Mouse (Mus musculus) intestine, postnatal 0 days (tissue): ENCODE measurements around the gene Ccz1. TPM values are rescaled to one million over a fixed set of nuclear protein-coding genes. Genes with fewer than 3 reads are reported as not detected.
A peak's percentile ranks its signal among the peaks of the same experiment; 100 is the strongest.

Experiments used
- ATAC-seq: fragments of 200-750 bp; cut with Nextera tagmentation; 2 replicates; pipeline ENCODE4 v1.8.0; 2017; ENCODE audit warnings: mild to moderate bottlenecking, moderate TSS enrichment, moderate library complexity
- H3K27ac ChIP-seq: fragments of 300-500 bp; sonication (generic); 2 replicates; pipeline ENCODE4 v1.5.1; 2014; ENCODE audit warnings: mild to moderate bottlenecking, low read depth, low read length, moderate library complexity
- H3K27me3 ChIP-seq: fragments of 300-500 bp; sonication (generic); replicated peaks from 2 replicates; pipeline ENCODE4 v1.6.1; 2014; ENCODE audit warnings: low read length, mixed read lengths; ENCODE audit not compliant: control insufficient read depth, insufficient read depth
- H3K36me3 ChIP-seq: fragments of 300-500 bp; sonication (generic); 2 replicates; pipeline ENCODE4 v1.6.1; 2014; ENCODE audit warnings: mild to moderate bottlenecking, moderate library complexity; ENCODE audit not compliant: control insufficient read depth, insufficient read depth
- H3K4me1 ChIP-seq: fragments of 300-500 bp; sonication (generic); replicated peaks from 2 replicates; pipeline ENCODE4 v1.6.1; 2014; ENCODE audit warnings: antibody characterized with exemption, low read length, mixed read lengths; ENCODE audit not compliant: control insufficient read depth, insufficient read depth
- H3K4me2 ChIP-seq: fragments of 300-500 bp; sonication (generic); replicated peaks from 2 replicates; pipeline ENCODE4 v1.6.1; 2014; ENCODE audit warnings: low read depth, mild to moderate bottlenecking, moderate library complexity
- H3K4me3 ChIP-seq: fragments of 300-500 bp; sonication (generic); 2 replicates; pipeline ENCODE4 v1.5.1; 2014; ENCODE audit warnings: low read depth, low read length
- H3K9ac ChIP-seq: fragments of 300-500 bp; sonication (generic); 2 replicates; pipeline ENCODE4 v1.6.1; 2014; ENCODE audit warnings: mild to moderate bottlenecking, low read depth, low read length
- H3K9me3 ChIP-seq: fragments of 300-500 bp; sonication (generic); 2 replicates; pipeline ENCODE4 v1.6.1; 2016; ENCODE audit warnings: mixed run types; ENCODE audit not compliant: control insufficient read depth
- CTCF ChIP-seq: sonication (generic); IDR thresholded peaks from 2 replicates; pipeline ENCODE4 v1.5.1; 2016; ENCODE audit warnings: low read depth, mild to moderate bottlenecking, control low read depth, antibody characterized with exemption, moderate library complexity
- WGBS: fragments of 180-500 bp; shearing (Covaris S2); extraction: QIAGEN DNeasy Blood & Tissue Kit; methylation state at CpG from one replicate; pipeline ENCODE4 v1.1.7; 2014; 5-methylcytosine and 5-hydroxymethylcytosine counted together
- polyA plus RNA-seq: library from polyadenylated mRNA; unstranded; fragments of >200 nt; fragmentation: Nextera tagmentation; extraction: Ambion mirVana; gene quantifications from 2 replicates; pipeline ENCODE4 v1.2.1, GENCODE M21; 2015

The Ccz1 gene
- 58.1 and 59.9 TPM in 2 replicates for polyA plus RNA-seq

GRCm38 (mm10) chr5:144014551-144015311, at the start of gene Ccz1:
TSS of gene Ccz1 (minus strand) at chr5:144014877.
- no peak for TF ChIP-seq CTCF
- Histone ChIP-seq H3K4me1 (no peaks in the 10 kb centered on the region), H3K4me3 (peak within 1 kb of the TSS; percentile 91), H3K4me2 (peak within 1 kb of the TSS; percentile 60), H3K9ac (peak within 1 kb of the TSS; percentile 84), H3K36me3 (peaks cover 21% of the 10 kb centered on the region), H3K9me3 (no peaks in the 10 kb centered on the region), H3K27ac (peak within 1 kb of the TSS; percentile 80), H3K27me3 (no peaks in the 10 kb centered on the region)
- ATAC-seq = peak; percentile 97
- 3% methylated on average over 47 of the region's 47 CpGs for WGBS

DNA sequence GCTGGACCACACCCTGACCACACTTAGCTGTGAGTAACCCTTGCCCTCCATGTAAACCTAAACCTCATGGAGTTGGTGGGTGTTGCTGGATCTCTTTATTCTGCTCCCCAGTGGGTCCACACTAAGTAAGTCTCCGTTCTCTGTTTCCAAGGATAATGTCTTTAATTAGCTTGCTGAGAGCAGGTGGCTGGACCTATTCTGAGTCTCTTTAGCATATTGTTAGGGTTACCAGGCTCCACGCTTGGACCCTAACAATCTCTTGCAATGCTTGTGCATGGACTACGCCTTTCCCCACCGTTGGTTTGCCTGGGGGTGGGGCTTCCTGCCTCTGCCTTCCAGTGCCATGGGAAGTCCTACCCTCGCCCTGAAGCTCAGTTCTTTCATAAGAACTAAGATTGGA, 49.4 kb upstream of the Ccz1 start:
- no peak for ATAC-seq
- Histone ChIP-seq H3K4me3 (no peak overlapping the region), H3K9me3 (no peaks in the 10 kb centered on the region), H3K36me3 (no peaks in the 10 kb centered on the region), H3K27me3 (no peaks in the 10 kb centered on the region), H3K9ac (no peak overlapping the region), H3K27ac (no peak overlapping the region), H3K4me2 (no peak overlapping the region), H3K4me1 (no peaks in the 10 kb centered on the region)
- 81% methylated on average over 5 of the region's 5 CpGs for WGBS
- TF ChIP-seq CTCF = no peak

DNA sequence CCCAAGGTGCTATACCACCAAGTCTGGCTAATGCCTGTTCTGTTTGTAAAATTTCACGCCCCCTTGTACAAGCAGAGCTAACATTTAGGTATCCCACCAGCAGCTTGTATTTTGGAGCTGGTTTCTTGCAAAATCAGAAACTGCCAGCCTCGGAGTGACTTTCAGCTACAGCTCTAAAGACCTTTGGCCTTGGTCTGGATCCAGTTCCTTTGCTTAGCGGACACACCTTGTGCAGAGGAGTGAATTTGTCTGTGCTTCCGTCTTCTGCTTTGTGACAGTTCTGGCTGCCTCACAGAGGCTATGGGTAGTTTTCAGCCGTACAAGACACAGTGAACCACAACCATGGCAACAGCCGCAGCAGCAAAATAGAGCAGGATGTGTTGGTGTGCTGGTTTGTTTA, 39.7 kb upstream of the Ccz1 start:
- no peaks in the 10 kb centered on the region for H3K27me3 ChIP-seq
- H3K4me1 ChIP-seq = no peaks in the 10 kb centered on the region
- no peak overlapping the region for H3K4me2 ChIP-seq
- 67% methylated on average over 6 of the region's 6 CpGs for WGBS
- no peak for TF ChIP-seq CTCF
- no peaks in the 10 kb centered on the region for H3K36me3 ChIP-seq
- ATAC-seq = peak; percentile 49
- no peak overlapping the region for H3K4me3 ChIP-seq
- H3K9me3 ChIP-seq = no peaks in the 10 kb centered on the region
- no peak overlapping the region for H3K9ac ChIP-seq
- no peak overlapping the region for H3K27ac ChIP-seq

GRCm38 (mm10) chr5:144053450-144053849, 38.8 kb upstream of the Ccz1 start:
- no peak for ATAC-seq
- no peaks in the 10 kb centered on the region for H3K27me3 ChIP-seq
- no peak overlapping the region for H3K4me2 ChIP-seq
- no peak overlapping the region for H3K9ac ChIP-seq
- no peaks in the 10 kb centered on the region for H3K36me3 ChIP-seq
- H3K9me3 ChIP-seq = no peaks in the 10 kb centered on the region
- no peak for TF ChIP-seq CTCF
- WGBS = 41% methylated on average over 3 of the region's 3 CpGs
- no peaks in the 10 kb centered on the region for H3K4me1 ChIP-seq
- no peak overlapping the region for H3K27ac ChIP-seq
- H3K4me3 ChIP-seq = no peak overlapping the region

DNA sequence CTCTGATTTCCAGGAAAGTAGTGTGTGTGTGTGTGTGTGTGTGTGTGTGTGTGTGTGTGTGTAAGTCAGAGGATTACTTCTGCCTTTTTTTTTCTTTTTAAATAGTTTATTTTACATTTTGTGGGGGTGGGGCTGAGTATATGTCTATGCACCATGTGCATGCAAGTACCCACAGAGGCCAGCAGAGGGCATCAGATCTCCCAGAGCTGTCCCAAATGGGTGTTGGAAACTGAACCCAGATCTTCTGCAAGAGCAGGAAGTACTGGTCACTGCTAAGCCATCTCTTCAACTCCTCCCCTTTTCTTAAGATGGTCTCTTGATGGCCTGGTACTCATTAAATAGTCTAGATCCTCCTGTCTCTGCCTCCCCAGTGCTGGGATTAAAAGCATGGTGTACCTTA, 36.6 kb upstream of the Ccz1 start:
- no peak overlapping the region for H3K4me2 ChIP-seq
- no peaks in the 10 kb centered on the region for H3K27me3 ChIP-seq
- H3K27ac ChIP-seq = no peak overlapping the region
- no peaks in the 10 kb centered on the region for H3K36me3 ChIP-seq
- ATAC-seq = no peak
- H3K9me3 ChIP-seq = no peaks in the 10 kb centered on the region
- no peak overlapping the region for H3K4me3 ChIP-seq
- peak; percentile 66 for TF ChIP-seq CTCF
- no peak overlapping the region for H3K9ac ChIP-seq
- H3K4me1 ChIP-seq = no peaks in the 10 kb centered on the region

DNA sequence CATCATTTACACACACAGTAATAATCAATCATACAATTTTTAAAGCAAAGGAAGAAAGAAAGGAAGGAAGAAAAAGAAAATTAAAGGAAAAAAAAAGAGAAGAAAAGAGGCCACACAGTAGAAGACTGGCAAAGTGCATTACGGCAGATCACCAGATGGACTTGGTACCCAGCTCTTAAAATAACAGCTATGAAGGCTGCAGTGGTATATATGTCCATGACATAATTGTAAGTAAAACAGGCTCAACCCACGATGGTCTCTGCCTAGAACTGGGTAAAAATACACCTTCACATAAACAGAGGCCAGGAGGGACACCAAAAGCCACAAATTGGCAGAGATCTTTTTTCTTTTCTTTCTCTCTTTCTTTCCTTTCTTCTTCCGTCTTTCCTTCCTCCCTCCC, 35.2 kb upstream of the Ccz1 start:
- H3K9ac ChIP-seq = no peak overlapping the region
- H3K4me1 ChIP-seq = no peaks in the 10 kb centered on the region
- no peak for TF ChIP-seq CTCF
- H3K36me3 ChIP-seq = no peaks in the 10 kb centered on the region
- H3K27me3 ChIP-seq = no peaks in the 10 kb centered on the region
- no peaks in the 10 kb centered on the region for H3K9me3 ChIP-seq
- H3K27ac ChIP-seq = no peak overlapping the region
- no peak overlapping the region for H3K4me2 ChIP-seq
- no peak overlapping the region for H3K4me3 ChIP-seq
- ATAC-seq = no peak
- 59% methylated on average over 3 of the region's 3 CpGs for WGBS
